ENCODE assay signal across 10 mouse cellular contexts in genomic region chr19:54041029-54041367, GRCm38 (mm10). TPM values are rescaled to one million over a fixed set of nuclear protein-coding genes. Genes with fewer than 3 reads are reported as not detected.
DNase-seq lines count a peak whose midpoint lies in the region; ATAC-seq and TF ChIP-seq lines count a peak whose summit lies in the region.
"Had no signal": no experiment of that assay in that cellular context is flagged by ENCODE, and none has a peak within 500 bp of the region (broad histone marks: within the 10 kb centered on the region; RNA-seq: fewer than 3 reads in every experiment).

No protein-coding gene starts in this region.

- H3K4me1 ChIP-seq in lung, embryonic 14.5 days (ENCODE audit: insufficient read depth): peaks cover 4% of the 10 kb centered on the region; the same call in 1 of the 2 replicates

- TF ChIP-seq CTCF in lung, embryonic 14.5 days (IDR thresholded peaks at IDR 0.05; ENCODE audit: low read depth): no peak
- TF ChIP-seq CTCF in brain, embryonic 14.5 days (IDR thresholded peaks at IDR 0.05; ENCODE audit: borderline replicate concordance, extremely low read depth, insufficient read depth, insufficient read length): no peak

- ATAC-seq in lung, embryonic 14.5 days (ENCODE audit: insufficient read depth): no peak

- 23% methylated on average over 5 of the region's 5 CpGs for WGBS in lung, embryonic 14.5 days

- peaks cover 9% of the 10 kb centered on the region for H3K27me3 ChIP-seq in lung, embryonic 14.5 days (ENCODE audit: insufficient read depth, low read length)

- TF ChIP-seq POLR2A in brain, embryonic 14.5 days (IDR thresholded peaks at IDR 0.05; ENCODE audit: borderline replicate concordance, extremely low read depth, insufficient read depth, insufficient read length, poor library complexity, severe bottlenecking): no peak

- DNase-seq in lung, embryonic 14.5 days: peak; percentile 26
- DNase-seq in lung, postnatal 25 days (ENCODE audit: low spot score): no peak
- DNase-seq in CD4-positive, CD25-positive, alpha-beta regulatory T cell, adult 2 months (ENCODE audit: low read depth, low spot score): peak; percentile 38
- DNase-seq in brain, embryonic 14.5 days (ENCODE audit: low read depth): peak; percentile 17
- peak; percentile 20 for DNase-seq in naive thymus-derived CD4-positive, alpha-beta T cell, adult 2 months (ENCODE audit: low read depth)
- no peak for DNase-seq in layer of hippocampus, postnatal 10 days (ENCODE audit: low spot score in 2 of 2)
- no peak for DNase-seq in adrenal gland, postnatal 10 days
- DNase-seq: kidney, postnatal 4 days had no signal

- H3K9ac ChIP-seq in lung, embryonic 14.5 days: no peak overlapping the region
- H3K9ac ChIP-seq: embryonic facial prominence, embryonic 13.5 days had no signal

- 0 out of 2 replicates have a peak, but pooled peaks cover 3% of the 10 kb centered on the region for H3K36me3 ChIP-seq in lung, embryonic 14.5 days (ENCODE audit: insufficient read depth)

- H3K4me2 ChIP-seq in lung, embryonic 14.5 days: peak overlapping the region; percentile 18; the same call in 1 of the 2 replicates
- H3K4me2 ChIP-seq: embryonic facial prominence, embryonic 13.5 days had no signal

- peak overlapping the region; percentile 63; the same call in 1 of the 2 replicates for H3K27ac ChIP-seq in lung, embryonic 14.5 days (ENCODE audit: low read depth)
- H3K27ac ChIP-seq: embryonic facial prominence, embryonic 13.5 days; limb, embryonic 10.5 days had no signal

- H3K4me3 ChIP-seq in lung, embryonic 14.5 days (ENCODE audit: low read depth, low read length): no peak overlapping the region
- H3K4me3 ChIP-seq: embryonic facial prominence, embryonic 13.5 days; limb, embryonic 10.5 days had no signal

- no peaks in the 10 kb centered on the region for H3K9me3 ChIP-seq in lung, embryonic 14.5 days (ENCODE audit: low read depth, low read length)
- H3K9me3 ChIP-seq: embryonic facial prominence, embryonic 13.5 days; limb, embryonic 10.5 days had no signal

RNA-seq across cellular contexts. Expression of gene Adra2a, which starts 3.0 kb away (rescaled TPM):
- polyA plus RNA-seq in lung, embryonic 14.5 days (2014; fragmentation: Nextera tagmentation; extraction: Ambion mirVana): 0.09 and 0.31 TPM in 2 replicates
- 11.4 and 19.0 TPM in 2 replicates for polyA plus RNA-seq in brain, embryonic 14.5 days (2012; rRNA removed)
- total RNA-seq in layer of hippocampus, postnatal 10 days (2021): 10 to 100 TPM; 15.2 to 16.3 TPM
- 1 to 10 TPM; 2.2 to 2.3 TPM for total RNA-seq in adrenal gland, postnatal 10 days (2021)
- polyA plus RNA-seq: limb, embryonic 10.5 days had no signal

Comparison
In these comparisons a context has a peak if more than half of its experiments do, and no peak if none do; other contexts are left out.
1. DNase-seq: peak in lung, embryonic 14.5 days (single experiment), CD4-positive, CD25-positive, alpha-beta regulatory T cell, adult 2 months (single experiment), brain, embryonic 14.5 days (single experiment) and naive thymus-derived CD4-positive, alpha-beta T cell, adult 2 months (single experiment); none in lung, postnatal 25 days (single experiment), layer of hippocampus, postnatal 10 days (0 of 2) and adrenal gland, postnatal 10 days (single experiment).
2. RNA of gene Adra2a, which starts 3.0 kb away (total RNA-seq): 15.2 to 16.3 TPM in layer of hippocampus, postnatal 10 days; 2.2 to 2.3 TPM in adrenal gland, postnatal 10 days; every median in the first group is over 4 times any median in the second.